Mouse (Mus musculus) embryonic fibroblast, embryonic 13.5 days (primary cell): ENCODE data around the gene Srgap2. TPM values are rescaled to one million over a fixed set of nuclear protein-coding genes. Genes with fewer than 3 reads are reported as not detected.

Experiments
- H3K27ac ChIP-seq: 2 replicates; pipeline ENCODE4 v1.5.1; 2012; ENCODE audit warnings: low read length, control low read depth, inconsistent platforms; ENCODE audit not compliant: insufficient read depth
- H3K4me1 ChIP-seq: 2 replicates; pipeline ENCODE4 v1.6.1; 2011; ENCODE audit warnings: low read length; ENCODE audit not compliant: control insufficient read depth, insufficient read depth
- H3K4me3 ChIP-seq: 2 replicates; pipeline ENCODE4 v1.5.1; 2011; ENCODE audit warnings: mild to moderate bottlenecking, control low read depth, low read length; ENCODE audit not compliant: insufficient read depth
- CTCF ChIP-seq: IDR thresholded peaks from 2 replicates; pipeline ENCODE4 v1.5.1; 2011; ENCODE audit warnings: mild to moderate bottlenecking, control low read depth, low read length, moderate library complexity, borderline replicate concordance; ENCODE audit not compliant: insufficient read depth
- POLR2A ChIP-seq: IDR thresholded peaks from 2 replicates; pipeline ENCODE4 v1.6.1; 2011; ENCODE audit warnings: low read depth, mild to moderate bottlenecking, control low read depth, low read length, moderate library complexity
- polyA plus RNA-seq: library from polyadenylated mRNA; stranded (reverse); fragments of >200 nt; gene quantifications from 2 replicates; pipeline ENCODE4 v1.2.4, GENCODE M21; 2011; ENCODE audit warnings: low read depth; ENCODE audit not compliant: missing spikeins, insufficient read length

Gene Srgap2
- polyA plus RNA-seq, 1 experiment: 66.6 TPM

DNA sequence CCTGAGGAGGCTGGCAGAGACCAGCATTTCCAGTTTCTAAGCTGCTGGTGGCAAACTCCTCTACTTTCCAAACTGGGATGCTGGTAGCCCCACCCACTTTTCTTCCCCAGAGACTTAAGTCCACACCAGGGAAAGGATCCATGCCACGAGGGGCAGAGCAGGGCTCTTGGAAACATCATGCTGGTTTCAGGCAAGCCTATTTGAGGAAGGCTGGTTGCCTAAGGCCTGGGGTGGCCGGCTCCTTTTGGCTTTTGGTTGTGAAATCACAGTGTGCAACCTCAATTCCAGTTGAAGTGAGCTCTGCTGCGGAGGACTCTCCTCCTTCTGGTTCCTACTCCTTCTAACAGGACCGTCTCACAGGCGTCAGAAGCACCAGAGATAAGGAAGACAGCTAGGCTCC, 240.3 kb downstream of the Srgap2 start:
- TF ChIP-seq CTCF: no peak
- no peak for TF ChIP-seq POLR2A
- no peak overlapping the region for H3K27ac ChIP-seq
- no peak overlapping the region for H3K4me3 ChIP-seq
- peaks cover 7% of the 10 kb centered on the region for H3K4me1 ChIP-seq

DNA sequence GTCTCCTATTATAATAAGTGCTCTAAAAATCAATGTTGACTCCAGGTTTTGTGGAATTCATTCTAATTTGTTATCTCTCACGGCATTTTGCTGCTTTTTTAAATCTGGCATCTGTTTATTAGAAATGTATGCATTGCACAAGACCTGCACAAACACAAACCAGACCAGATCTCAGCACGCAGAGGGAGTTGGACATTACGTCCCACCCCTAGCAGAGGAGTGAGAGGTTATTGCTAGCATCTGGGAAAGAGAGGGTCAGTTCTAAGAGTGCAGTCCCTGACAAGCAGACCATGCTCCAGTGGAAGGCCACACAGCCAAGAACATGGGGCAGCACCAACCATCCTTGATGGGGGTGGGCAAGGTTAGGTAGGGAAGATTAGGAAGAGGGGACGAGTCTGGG, 242.5 kb downstream of the Srgap2 start:
- no peak overlapping the region for H3K27ac ChIP-seq
- no peak overlapping the region for H3K4me3 ChIP-seq
- no peak for TF ChIP-seq CTCF
- peaks cover 7% of the 10 kb centered on the region for H3K4me1 ChIP-seq

DNA sequence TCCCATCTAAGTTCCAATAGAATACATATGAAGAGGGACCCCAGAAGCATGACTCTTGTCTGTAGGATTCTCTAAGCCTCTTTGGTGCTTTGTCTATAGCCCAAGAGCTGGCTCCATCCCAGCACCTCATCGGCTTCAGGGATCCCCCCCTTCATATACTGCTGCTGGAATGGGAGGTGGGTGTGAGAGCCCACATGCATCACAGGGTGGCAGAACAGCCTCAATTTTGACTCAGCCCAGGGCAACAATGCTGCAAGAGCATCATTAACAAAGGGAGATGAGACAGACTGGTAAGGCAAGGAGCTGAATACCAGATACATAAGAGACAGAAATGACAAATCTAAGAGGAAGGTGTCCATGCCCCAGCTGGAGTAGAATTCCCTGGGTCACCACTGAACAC, 243.0 kb downstream of the Srgap2 start:
- peaks cover 7% of the 10 kb centered on the region for H3K4me1 ChIP-seq
- TF ChIP-seq CTCF: no peak
- TF ChIP-seq POLR2A: no peak
- no peak overlapping the region for H3K27ac ChIP-seq
- H3K4me3 ChIP-seq: no peak overlapping the region

DNA sequence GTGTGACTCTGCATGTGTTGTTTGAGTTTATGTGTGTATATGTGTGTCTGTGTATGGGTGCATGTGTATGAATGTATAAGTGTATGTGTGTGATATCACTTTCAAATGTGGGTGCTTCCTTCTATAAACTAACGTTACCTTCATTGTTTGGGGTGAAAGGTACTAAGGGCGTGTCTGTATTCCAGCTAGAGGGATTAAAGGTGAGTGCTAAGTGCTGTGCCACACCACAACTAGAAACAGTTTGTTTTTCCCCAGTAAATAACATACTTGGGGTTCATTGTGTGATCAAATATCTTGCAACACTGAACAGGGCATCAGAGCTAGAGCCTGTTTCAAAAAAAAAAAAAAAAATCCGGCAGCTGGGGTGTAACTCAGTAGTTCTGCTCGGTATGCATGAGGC, 245.4 kb downstream of the Srgap2 start:
- no peak overlapping the region for H3K27ac ChIP-seq
- no peaks in the 10 kb centered on the region for H3K4me1 ChIP-seq
- TF ChIP-seq CTCF: no peak
- no peak for TF ChIP-seq POLR2A
- no peak overlapping the region for H3K4me3 ChIP-seq

DNA sequence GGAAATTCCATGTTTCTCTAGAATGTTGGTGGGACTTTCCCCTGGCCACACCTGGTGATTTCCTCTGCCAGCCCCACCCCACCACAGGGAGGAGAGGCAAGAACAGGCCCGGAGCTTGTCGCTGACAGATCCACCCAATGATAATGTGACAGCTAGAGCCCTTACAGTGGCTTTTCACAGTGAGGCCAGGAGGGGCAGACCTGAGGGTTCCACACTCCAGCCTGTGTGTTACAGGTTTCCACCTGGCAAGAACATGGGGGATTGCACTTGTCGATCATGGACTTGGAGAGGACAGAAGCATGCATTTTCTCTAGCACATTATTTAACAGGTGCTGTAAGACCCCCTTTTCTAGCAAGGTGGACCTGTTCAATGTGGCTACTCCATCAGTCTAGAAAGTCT, 246.9 kb downstream of the Srgap2 start:
- no peak overlapping the region for H3K27ac ChIP-seq

DNA sequence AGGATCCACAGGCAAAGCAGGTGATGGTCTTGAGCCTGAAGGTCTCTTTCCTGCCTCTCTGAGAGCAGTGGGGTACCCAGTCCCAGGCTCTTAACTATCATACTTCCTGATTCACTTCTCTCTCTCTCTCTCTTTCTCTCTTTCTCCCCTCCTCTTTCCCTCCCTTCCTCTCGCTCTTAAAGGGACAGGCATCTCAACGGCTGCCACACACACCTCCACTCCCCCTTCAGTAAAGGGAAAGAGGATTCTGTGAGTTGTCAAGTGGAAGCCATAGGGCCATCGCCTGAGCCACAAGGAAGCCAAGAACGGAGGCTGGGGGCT, 247.7 kb downstream of the Srgap2 start, which contains the start of gene Ikbke:
TSS of gene Ikbke (minus strand) at position 151 of the 321 bp plus-strand sequence.
- peak within 1 kb of the TSS; percentile 62 for H3K4me3 ChIP-seq
- no peak for TF ChIP-seq CTCF
- peak; percentile 58 for TF ChIP-seq POLR2A
- no peaks in the 10 kb centered on the region for H3K4me1 ChIP-seq
- H3K27ac ChIP-seq: no peak within 1 kb of the TSS

More for the DNA sequence above, 246.9 kb downstream of the Srgap2 start:
- TF ChIP-seq POLR2A: no peak
- no peak for TF ChIP-seq CTCF
- no peak overlapping the region for H3K4me3 ChIP-seq
- no peaks in the 10 kb centered on the region for H3K4me1 ChIP-seq

DNA sequence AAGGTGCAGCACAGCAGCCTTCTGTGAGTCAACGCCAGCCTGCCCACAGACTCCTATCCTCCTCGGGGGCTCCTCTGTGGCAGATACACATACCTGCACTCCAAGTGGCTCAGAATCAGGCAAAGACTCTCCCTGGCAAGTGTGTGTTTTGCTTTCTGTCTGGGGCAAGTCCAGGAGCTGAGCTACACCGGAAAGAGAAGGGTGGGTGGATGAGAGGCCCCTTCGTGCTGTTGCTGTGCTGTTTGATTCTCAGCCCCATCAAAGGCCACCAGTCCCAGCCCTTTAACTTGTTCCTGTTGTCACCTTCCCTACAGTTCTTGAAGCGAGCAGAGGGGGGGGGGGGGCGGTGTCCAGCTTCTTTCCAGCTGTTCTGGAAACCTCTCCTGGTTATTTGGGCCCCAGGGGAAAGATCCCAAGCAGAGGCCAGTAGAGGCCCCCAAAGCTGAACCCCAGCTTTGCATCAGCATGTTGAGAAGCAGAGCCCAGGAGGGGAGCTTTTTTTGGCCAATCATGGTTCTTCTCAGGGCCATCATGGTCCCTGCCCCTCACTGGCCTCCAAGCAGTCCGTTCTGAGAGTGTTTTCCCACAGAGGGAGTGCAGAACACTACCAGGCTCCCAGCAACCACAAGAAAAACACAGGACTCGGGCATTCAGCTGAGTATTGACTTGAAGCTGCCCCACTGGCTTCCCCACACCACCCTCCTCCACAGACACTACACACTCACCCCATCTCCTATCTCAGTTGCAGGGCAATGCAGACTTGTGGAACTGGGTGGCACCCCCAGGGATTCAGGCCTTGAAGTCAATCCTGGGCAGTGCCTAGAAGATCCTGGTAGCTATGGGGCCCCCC, 248.3 kb downstream of the Srgap2 start:
- Histone ChIP-seq H3K4me1 (no peaks in the 10 kb centered on the region), H3K4me3 (peak overlapping the region; percentile 62), H3K27ac (no peak overlapping the region)
- no peak; the same call in 1 of the 2 replicates for TF ChIP-seq POLR2A

DNA sequence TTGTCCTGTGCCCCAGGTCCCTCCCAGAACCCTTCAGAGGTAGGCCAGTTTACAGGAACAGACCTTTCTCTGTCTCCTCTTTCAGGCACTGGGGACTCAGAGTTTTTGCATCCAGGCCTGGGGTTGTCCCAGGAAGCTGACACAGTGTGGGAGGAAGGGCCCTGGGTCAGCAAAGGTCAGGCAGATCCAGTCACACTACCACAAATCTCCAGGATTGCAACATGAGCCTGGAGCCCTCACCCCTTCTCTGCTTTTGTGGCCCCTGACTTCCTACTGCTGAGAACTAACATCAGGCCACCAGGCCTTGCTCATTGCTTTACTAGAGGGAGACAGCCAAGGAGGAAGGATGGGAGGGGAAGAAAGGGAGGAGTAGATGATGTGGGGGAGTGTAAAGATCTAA, 250.3 kb downstream of the Srgap2 start:
- Histone ChIP-seq H3K27ac (no peak overlapping the region), H3K4me1 (no peaks in the 10 kb centered on the region), H3K4me3 (no peak overlapping the region)
- TF ChIP-seq CTCF (no peak), POLR2A (no peak)

DNA sequence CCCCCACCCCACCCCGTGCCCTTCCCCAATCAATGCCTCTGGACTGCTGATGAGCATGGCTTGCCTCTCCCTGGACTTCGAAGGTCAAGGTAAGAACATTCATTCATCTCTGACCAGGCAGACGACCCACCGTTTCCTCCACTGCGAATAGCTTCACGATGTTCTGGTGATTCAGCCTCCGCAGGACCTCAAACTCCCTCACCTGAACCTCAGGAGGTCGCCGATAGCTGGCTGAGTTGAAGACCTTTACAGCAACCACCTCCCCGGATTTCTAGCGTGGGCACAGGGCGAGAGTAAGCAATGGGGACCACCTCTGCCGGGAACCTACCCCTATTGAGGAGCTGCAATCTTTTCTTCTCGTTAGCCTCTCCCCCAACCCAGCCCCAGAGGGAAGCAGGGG, 251.6 kb downstream of the Srgap2 start:
- no peak overlapping the region for H3K27ac ChIP-seq

DNA sequence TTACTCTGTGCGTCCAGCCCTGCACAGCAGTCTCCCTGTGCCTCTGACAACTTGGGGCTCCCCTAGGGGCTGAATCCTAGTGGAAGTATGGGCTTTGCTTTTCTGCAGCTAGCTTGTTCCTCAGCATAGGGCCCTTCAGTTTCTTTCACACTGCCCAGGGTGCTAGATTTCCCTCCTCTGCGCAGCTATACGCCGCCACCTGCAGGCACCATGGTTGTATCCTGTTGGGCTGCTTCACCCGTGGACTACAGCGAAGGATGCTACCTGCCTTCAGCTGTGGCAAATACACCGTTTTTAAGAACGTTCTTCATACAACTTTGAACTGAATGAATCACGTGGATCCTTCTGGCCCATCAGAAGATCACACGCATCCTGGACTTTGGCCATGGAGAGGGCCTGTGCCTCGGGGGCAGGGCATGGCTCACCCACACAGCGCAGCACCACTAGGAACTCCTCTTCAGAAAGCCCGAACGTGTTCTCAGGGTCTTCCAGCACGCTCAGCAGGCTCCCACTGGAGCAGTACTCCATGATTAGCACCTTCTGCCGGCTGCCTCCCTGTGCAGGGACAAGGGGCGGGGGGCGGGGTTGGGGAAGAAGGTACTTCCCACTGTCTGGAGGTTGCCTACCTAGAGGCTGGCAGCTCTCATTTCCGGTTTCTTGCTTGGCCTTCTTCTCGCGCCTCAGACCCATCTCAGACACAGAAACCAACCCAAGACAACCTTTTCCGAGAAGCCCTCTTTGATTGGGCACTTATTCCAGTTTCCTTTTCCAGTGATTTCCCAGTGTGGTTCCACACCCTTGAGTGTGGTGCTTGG, 252.2 kb downstream of the Srgap2 start:
- no peak overlapping the region for H3K27ac ChIP-seq
- no peak overlapping the region for H3K4me3 ChIP-seq
- TF ChIP-seq POLR2A: no peak
- TF ChIP-seq CTCF: 0 out of 2 replicates have a peak, but pooled peaks have one; percentile 31
- no peaks in the 10 kb centered on the region for H3K4me1 ChIP-seq

More for the DNA sequence above, 251.6 kb downstream of the Srgap2 start:
- Histone ChIP-seq H3K4me3 (no peak overlapping the region), H3K4me1 (no peaks in the 10 kb centered on the region)
- TF ChIP-seq POLR2A: no peak
- TF ChIP-seq CTCF: no peak
